Mouse (Mus musculus): Measurements from ENCODE around the gene Klhdc8a.

DNA sequence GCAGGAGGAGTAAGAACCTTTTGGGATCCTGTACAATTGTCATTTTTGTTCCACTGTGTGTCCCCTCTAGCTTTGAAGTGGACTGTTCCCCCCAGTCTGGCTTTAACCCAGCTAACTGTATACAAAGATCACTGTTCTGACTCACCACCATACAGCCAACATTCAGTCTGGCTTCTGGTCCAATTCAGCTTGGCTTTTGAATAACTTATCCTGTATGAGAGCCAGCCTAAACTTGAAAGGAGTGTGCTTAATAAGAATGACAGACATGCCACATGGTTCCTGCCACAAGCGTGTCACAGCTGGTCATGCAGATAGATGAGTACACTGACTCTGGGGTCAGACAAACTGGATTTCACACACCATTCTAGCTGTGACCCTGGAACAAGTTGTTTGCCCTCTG is 11.7 kb upstream of the Klhdc8a start:
- TF ChIP-seq POLR2A (IDR thresholded peaks at IDR 0.05; ENCODE audit: control insufficient read depth, low read depth, low read length) (no peak), CTCF (IDR thresholded peaks at IDR 0.05; ENCODE audit: control insufficient read depth, insufficient read depth, insufficient replicate concordance, low read depth, low read length) (no peak)

Measured in testis, adult 2 months (tissue).